Mouse (Mus musculus): ENCODE results near the gene Gm8229.
"Not testable (repeated sequence)": the region's sequence is repeated elsewhere in the genome, so short reads cannot be mapped to it uniquely, and the experiment has no call there.

Gene Gm8229

GRCm38 (mm10) chr14:44365057-44365456, at the start of gene Gm8229:
TSS of gene Gm8229 (plus strand) at chr14:44365357.
- not testable (repeated sequence) for DNase-seq (ENCODE audit: inconsistent age in 2 of 2, low spot score in 1 of 2)

- DNase-seq (ENCODE audit: inconsistent age in 2 of 2, low spot score in 1 of 2): not testable (repeated sequence)
Measured at GRCm38 (mm10) chr14:44338484-44338883, 26.7 kb upstream of the Gm8229 start, which contains the start of gene Gm5930. TSS of gene Gm5930 (minus strand) at chr14:44338584.

GRCm38 (mm10) chr14:44361416-44361815, 3.7 kb upstream of the Gm8229 start:
- peak in 1 of 2 experiments; percentile 25 for DNase-seq (ENCODE audit: inconsistent age in 2 of 2, low spot score in 1 of 2)

- peak in 1 of 2 experiments; percentile 24 for DNase-seq (ENCODE audit: inconsistent age in 2 of 2, low spot score in 1 of 2)
Measured at GRCm38 (mm10) chr14:44362301-44362700, 2.9 kb upstream of the Gm8229 start.

GRCm38 (mm10) chr14:44384233-44384632, 19.1 kb downstream of the Gm8229 start:
- DNase-seq (ENCODE audit: inconsistent age in 2 of 2, low spot score in 1 of 2): not testable (repeated sequence)

GRCm38 (mm10) chr14:44410588-44410987, 45.4 kb downstream of the Gm8229 start, which contains the start of gene Gm3371:
TSS of gene Gm3371 (minus strand) at chr14:44410688.
- not testable (repeated sequence) for DNase-seq (ENCODE audit: inconsistent age in 2 of 2, low spot score in 1 of 2)
